Mouse (Mus musculus) embryonic fibroblast, embryonic 13.5 days (primary cell): ENCODE data around the gene Pmel. TPM values are rescaled to one million over a fixed set of nuclear protein-coding genes. Genes with fewer than 3 reads are reported as not detected.

Experiments
- H3K27ac ChIP-seq: 2 replicates; pipeline ENCODE4 v1.5.1; 2012; ENCODE audit warnings: low read length, control low read depth, inconsistent platforms; ENCODE audit not compliant: insufficient read depth
- H3K4me1 ChIP-seq: 2 replicates; pipeline ENCODE4 v1.6.1; 2011; ENCODE audit warnings: low read length; ENCODE audit not compliant: control insufficient read depth, insufficient read depth
- H3K4me3 ChIP-seq: 2 replicates; pipeline ENCODE4 v1.5.1; 2011; ENCODE audit warnings: mild to moderate bottlenecking, control low read depth, low read length; ENCODE audit not compliant: insufficient read depth
- CTCF ChIP-seq: IDR thresholded peaks from 2 replicates; pipeline ENCODE4 v1.5.1; 2011; ENCODE audit warnings: mild to moderate bottlenecking, control low read depth, low read length, moderate library complexity, borderline replicate concordance; ENCODE audit not compliant: insufficient read depth
- POLR2A ChIP-seq: IDR thresholded peaks from 2 replicates; pipeline ENCODE4 v1.6.1; 2011; ENCODE audit warnings: low read depth, mild to moderate bottlenecking, control low read depth, low read length, moderate library complexity
- polyA plus RNA-seq: library from polyadenylated mRNA; stranded (reverse); fragments of >200 nt; gene quantifications from 2 replicates; pipeline ENCODE4 v1.2.4, GENCODE M21; 2011; ENCODE audit warnings: low read depth; ENCODE audit not compliant: missing spikeins, insufficient read length

The Pmel gene
- polyA plus RNA-seq: 0.68 and 0.87 TPM in 2 replicates

DNA sequence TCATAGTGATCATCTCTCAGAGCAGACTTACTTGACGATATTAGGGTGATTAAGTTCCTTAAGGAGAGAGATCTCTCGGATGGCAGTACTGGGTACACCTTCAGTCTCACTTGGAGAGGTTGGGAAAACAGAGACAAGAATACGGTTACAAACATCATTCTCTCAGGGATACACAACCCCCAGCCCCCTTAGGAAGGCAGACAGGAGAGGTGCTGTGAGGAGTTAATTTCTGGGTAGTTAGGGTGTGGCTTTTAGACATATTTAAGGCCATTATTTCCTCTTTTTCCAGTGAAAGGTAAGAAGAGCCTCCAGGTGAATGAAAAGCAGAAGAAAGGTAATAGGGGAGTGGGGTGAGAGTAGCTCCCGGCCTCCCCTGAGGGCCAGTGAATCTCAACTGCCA, at the start of gene Pmel:
Pmel (plus strand) TSS at position 301 of the 400 bp plus-strand sequence.
- no peaks in the 10 kb centered on the region for H3K4me1 ChIP-seq
- peak within 1 kb of the TSS; percentile 77 for H3K4me3 ChIP-seq
- peak within 1 kb of the TSS; percentile 64 for H3K27ac ChIP-seq
- TF ChIP-seq POLR2A (no peak), CTCF (no peak)

DNA sequence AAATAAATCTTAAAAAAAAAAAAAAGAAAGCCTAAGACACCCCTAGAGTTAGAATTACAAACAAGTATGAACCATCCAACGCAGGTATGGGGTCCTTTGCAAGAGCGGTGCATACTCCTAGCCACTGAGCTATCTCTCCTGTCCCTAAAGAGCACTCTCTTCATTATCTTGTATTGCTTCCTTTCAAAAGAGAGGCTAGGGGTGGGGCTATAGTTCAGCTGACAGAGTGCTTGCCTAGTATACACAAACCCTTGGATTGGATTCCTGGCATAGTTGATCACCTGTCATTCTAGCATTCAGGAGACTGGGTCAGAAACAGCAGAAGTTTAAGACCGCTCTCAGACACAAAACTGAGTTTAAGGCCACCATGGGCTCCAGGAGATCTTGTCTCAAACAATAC, 48.7 kb upstream of the Pmel start:
- no peak for TF ChIP-seq CTCF

DNA sequence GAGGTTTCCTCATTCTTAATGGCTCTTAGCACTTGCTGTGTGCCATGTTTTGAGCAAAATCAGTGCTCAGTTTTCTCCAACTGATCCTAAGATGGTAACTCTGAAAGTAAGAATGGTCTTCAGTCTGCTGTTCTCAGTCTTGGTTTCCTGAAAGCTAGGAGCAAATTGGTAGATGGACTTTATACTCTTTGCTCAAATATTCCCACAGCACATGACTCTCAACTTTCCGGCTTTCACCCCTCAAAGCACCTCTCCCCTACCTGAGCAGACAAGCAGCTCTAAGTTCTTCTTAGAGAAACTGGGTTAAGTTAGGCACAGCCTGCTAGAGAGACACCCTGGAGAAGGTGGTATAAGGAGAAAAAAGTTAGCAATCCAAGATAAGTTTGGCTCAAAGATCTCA, 47.3 kb upstream of the Pmel start:
- H3K4me1 ChIP-seq: no peaks in the 10 kb centered on the region; the same call in 1 of the 2 replicates
- TF ChIP-seq CTCF (no peak), POLR2A (no peak)
- H3K4me3 ChIP-seq: no peak overlapping the region
- no peak overlapping the region for H3K27ac ChIP-seq

More for the DNA sequence above, 48.7 kb upstream of the Pmel start:
- no peak overlapping the region for H3K27ac ChIP-seq
- H3K4me1 ChIP-seq: no peaks in the 10 kb centered on the region; the same call in 1 of the 2 replicates
- no peak overlapping the region for H3K4me3 ChIP-seq

DNA sequence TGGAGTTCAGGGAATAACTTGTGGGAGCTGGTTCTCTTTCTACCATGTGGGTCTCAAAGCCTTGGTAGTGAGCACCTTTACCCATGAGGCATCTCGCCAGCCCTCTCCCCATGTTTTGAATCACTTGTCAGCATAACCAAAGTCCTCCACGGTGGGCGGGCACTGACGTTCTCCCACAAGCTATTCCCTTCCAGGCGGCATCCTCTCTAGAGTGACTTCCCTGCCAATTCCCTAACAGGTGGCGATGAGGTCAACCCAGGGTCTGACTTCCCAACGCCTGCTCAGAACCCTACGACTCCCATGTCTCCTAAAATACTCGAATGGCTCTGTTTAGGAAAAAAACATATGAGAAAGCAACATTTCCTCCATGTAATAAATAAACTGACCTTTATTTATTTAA, 46.2 kb upstream of the Pmel start:
- H3K4me3 ChIP-seq: no peak overlapping the region
- TF ChIP-seq CTCF (no peak), POLR2A (no peak)
- no peak overlapping the region for H3K27ac ChIP-seq
- no peaks in the 10 kb centered on the region; the same call in 1 of the 2 replicates for H3K4me1 ChIP-seq

DNA sequence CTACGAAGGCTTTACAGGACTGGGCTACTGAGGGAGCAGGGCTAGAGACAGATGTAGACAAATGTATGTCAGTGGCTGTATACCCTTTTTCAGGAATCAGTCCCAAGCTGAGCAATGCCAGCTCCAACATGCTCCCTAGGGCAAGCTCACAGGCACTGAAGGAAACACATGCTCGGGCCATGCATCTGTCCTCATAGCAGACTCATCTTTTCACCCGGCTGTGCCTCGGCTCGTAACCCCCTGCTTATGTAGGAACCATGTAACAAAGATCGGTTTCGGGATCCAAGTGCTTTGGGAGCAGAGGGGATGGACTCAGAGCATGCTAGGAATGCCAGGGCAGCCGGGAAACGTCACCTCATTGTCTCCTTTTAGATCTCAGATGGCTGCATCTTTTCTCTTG, 44.5 kb upstream of the Pmel start:
- Histone ChIP-seq H3K4me1 (no peaks in the 10 kb centered on the region; the same call in 1 of the 2 replicates), H3K4me3 (no peak overlapping the region), H3K27ac (no peak overlapping the region)
- TF ChIP-seq CTCF (no peak), POLR2A (no peak)

DNA sequence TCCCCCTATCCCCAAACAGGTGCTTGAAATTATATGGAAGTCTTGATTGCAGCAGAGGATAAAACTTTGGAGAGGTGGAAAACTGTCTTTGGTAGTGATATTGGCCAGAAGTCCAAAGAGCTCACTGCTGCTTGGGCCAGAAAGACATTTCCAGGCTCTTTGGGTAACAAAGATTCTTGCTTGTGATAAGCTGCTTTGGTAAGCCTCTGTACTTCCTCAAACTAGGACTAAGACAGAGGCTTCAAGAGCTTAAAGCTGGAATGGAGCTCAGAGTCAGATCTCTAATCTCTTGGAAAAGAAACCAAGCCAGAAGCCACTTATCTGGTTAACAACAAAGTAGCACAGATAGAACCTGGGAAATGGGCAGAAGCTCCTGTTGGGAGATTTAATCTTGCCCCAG, 41.5 kb upstream of the Pmel start:
- no peak for TF ChIP-seq CTCF
- no peak for TF ChIP-seq POLR2A
- H3K4me3 ChIP-seq: no peak overlapping the region
- H3K4me1 ChIP-seq: no peaks in the 10 kb centered on the region; the same call in 1 of the 2 replicates
- H3K27ac ChIP-seq: no peak overlapping the region

DNA sequence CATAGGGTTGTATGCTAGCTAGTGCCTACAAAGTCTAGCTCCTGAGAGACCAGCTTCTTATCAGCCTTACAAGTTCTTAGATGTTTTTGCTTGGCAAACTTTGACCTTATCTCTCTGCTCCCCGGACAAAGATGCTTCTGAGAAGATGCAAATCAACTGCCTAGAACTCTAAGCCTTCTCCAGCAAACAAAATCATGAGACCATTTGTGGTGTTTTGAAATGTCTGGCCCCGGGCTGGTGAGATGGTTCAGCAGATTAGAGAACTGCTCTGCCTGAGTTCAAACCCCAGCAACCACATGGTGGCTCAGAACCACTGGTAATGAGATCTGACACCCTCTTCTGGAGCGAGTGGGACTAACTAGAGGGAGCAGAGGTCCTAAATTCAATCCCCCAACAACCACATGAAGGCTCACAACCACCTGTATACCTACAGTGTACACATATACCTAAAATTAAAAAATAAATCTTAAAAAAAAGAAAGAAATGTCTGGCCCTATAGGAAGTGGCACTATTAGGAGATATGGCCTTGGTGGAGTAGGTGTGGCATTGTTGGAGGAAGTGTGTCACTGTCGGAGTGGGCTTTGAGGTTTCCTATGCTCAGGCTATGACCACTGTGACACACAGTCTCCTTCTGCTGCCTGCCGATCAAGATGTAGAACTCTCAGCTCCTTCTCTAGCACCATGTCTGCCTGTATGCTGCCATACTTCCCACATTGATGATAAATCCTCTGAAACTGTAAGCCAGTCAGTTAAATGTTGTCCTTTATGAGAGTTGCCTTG, 40.4 kb upstream of the Pmel start:
- no peaks in the 10 kb centered on the region; the same call in 1 of the 2 replicates for H3K4me1 ChIP-seq
- no peak overlapping the region for H3K4me3 ChIP-seq
- H3K27ac ChIP-seq: no peak overlapping the region
- TF ChIP-seq CTCF (no peak), POLR2A (no peak)

DNA sequence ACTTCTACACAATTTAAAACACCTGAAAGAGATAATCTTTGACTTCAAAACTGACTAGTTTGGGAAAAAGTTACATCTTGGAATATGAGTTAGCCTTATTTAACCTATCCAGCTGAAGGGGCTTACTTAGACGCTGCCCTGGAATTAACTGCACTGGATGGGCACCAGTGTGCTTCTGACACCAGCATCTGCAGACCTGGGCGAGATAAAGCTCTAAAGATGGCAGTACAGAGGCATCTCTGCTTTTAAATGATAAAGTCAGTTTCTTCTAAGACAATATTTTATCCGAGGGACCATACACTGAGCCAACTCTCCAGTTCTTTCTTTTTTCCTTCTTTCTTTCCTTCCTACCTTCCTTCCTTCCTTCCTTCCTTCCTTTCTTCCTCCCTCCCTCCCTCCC, 39.2 kb upstream of the Pmel start:
- Histone ChIP-seq H3K4me1 (peaks cover 3% of the 10 kb centered on the region), H3K27ac (no peak overlapping the region), H3K4me3 (no peak overlapping the region)
- TF ChIP-seq POLR2A: no peak
- TF ChIP-seq CTCF: no peak

DNA sequence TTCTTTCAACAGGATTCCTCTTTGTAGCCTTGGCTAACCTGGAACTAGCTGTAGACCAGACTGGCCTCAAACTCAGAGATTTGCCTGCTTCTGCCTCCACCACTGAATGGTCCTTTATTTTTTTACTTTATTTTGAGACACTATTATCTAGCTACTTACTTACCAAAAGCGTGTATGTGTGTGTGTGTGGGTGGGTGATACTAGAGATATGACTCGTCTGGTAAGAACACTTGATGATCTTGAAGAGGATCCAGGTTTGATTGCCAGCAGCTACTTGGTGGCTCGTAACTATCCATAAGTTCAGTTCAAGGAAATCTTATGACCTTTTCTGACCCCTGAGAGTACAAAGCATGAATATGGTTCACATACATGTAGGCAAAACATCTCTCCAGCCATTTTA, 38.7 kb upstream of the Pmel start:
- Histone ChIP-seq H3K4me1 (peaks cover 7% of the 10 kb centered on the region), H3K4me3 (no peak overlapping the region), H3K27ac (no peak overlapping the region)
- TF ChIP-seq CTCF: no peak
- no peak for TF ChIP-seq POLR2A

DNA sequence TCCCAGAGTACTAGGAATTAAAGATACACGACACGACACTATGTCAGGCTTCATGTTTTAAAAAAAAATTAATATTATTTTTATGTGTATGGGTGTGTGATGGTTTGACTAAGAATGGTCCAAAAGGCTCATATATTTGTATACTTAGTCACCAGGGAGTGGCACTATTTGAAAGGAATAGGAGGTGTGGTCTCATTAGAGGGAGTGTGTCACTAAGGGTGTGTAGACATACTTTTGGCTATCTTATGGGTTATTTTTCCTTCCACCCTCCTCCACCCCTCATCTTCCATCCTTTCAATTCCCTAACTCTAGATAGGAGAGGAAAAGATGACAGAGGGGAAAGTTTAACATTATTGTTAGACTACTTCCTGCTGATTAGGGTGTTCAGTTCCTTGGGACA, 38.2 kb upstream of the Pmel start:
- Histone ChIP-seq H3K4me3 (no peak overlapping the region), H3K27ac (no peak overlapping the region), H3K4me1 (peaks cover 7% of the 10 kb centered on the region)
- TF ChIP-seq CTCF (no peak), POLR2A (no peak)

DNA sequence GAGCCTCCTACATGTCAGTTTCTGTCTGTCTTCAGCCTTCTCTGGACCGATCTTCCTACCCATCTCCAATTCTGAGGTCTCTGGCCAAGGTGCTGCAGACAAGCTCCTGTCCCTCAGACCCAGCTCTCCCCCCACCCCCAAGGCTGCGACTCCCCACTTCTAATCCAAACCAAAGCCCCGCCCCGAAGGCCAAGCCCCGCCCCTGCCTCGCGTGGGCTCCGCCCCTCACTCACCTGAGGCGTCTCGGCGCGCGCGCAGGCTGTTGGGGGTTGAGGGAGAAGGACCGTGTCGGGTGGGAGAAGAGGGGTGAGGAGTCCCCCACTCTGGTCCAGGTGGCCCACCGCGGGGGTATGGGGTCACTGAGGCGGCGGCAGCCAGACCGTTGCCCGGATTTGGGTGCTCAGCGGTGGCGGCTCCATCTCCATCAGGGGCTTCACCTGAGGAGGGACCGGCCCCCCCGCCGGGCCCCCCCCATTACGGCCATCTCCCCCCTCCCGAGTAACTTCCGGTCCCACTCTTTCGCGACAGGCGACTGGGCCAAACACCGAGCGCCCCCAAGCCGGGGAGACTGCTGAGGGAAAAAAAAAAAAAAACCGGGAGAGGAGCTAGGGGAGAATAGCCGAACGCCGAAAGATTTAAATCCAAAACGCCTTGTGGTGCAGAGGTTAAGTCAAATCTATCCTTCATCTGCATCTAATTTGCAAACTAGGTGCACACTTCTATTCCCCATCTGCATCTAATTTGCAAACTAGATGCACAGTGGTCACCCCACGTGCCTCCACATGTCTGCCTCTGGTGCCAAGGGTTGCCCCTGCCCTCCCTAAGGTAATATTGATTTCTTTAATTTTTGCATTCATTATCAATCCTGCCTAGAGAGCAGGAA, 35.0 kb upstream of the Pmel start:
- Histone ChIP-seq H3K27ac (no peak overlapping the region), H3K4me3 (peak overlapping the region; percentile 54)

More for the DNA sequence above, 35.0 kb upstream of the Pmel start:
- no peak for TF ChIP-seq CTCF
- no peak for TF ChIP-seq POLR2A
- H3K4me1 ChIP-seq: peaks cover 7% of the 10 kb centered on the region
